Mouse (Mus musculus) T-cell, adult 2 months (primary cell): Measurements from ENCODE around the gene Senp3.

Experiments
- DNase-seq: peaks from one replicate; pipeline ENCODE4 v3.0.0; 2022; ENCODE audit warnings: low spot score

Senp3 gene

GRCm38 (mm10) chr11:69680136-69680855 is 1.6 kb downstream of the Senp3 start:
- no peak for DNase-seq

GRCm38 (mm10) chr11:69679144-69679543 is 2.7 kb downstream of the Senp3 start:
- DNase-seq: no peak

- peak; percentile 100 for DNase-seq
Observed at GRCm38 (mm10) chr11:69672211-69672706, 9.6 kb downstream of the Senp3 start, which contains the start of gene Eif4a1. Gene Eif4a1 (minus strand): TSS chr11:69672423.

GRCm38 (mm10) chr11:69671726-69672124 is 10.2 kb downstream of the Senp3 start:
- no peak for DNase-seq

- peak; percentile 98 for DNase-seq
Observed at GRCm38 (mm10) chr11:69670786-69671725, 10.8 kb downstream of the Senp3 start.

- DNase-seq: no peak
Observed at GRCm38 (mm10) chr11:69666665-69667005, 15.2 kb downstream of the Senp3 start.

GRCm38 (mm10) chr11:69665961-69666664 is 15.8 kb downstream of the Senp3 start, which contains the start of gene Cd68:
Gene Cd68 (minus strand): TSS chr11:69666153.
- DNase-seq: peak; percentile 62

- no peak for DNase-seq
Observed at GRCm38 (mm10) chr11:69665457-69665960, 16.4 kb downstream of the Senp3 start.

- DNase-seq: no peak
Observed at GRCm38 (mm10) chr11:69664841-69665240, 17.0 kb downstream of the Senp3 start.

GRCm38 (mm10) chr11:69663795-69664194 is 18.1 kb downstream of the Senp3 start:
- no peak for DNase-seq

- DNase-seq: no peak
Observed at GRCm38 (mm10) chr11:69662967-69663671, 18.8 kb downstream of the Senp3 start.

- peak; percentile 97 for DNase-seq
Observed at GRCm38 (mm10) chr11:69662213-69662966, 19.5 kb downstream of the Senp3 start, which contains the start of gene Mpdu1. Gene Mpdu1 (minus strand): TSS chr11:69662642.

- no peak for DNase-seq
Observed at GRCm38 (mm10) chr11:69661221-69661881, 20.5 kb downstream of the Senp3 start.

- no peak for DNase-seq
Observed at GRCm38 (mm10) chr11:69657462-69657881, 24.4 kb downstream of the Senp3 start.

GRCm38 (mm10) chr11:69656617-69657461 is 25.0 kb downstream of the Senp3 start:
- peak; percentile 56 for DNase-seq

GRCm38 (mm10) chr11:69656065-69656455 is 25.8 kb downstream of the Senp3 start:
- no peak for DNase-seq

GRCm38 (mm10) chr11:69655264-69656064 is 26.4 kb downstream of the Senp3 start, which contains the start of gene Sox15:
Gene Sox15 (plus strand): TSS chr11:69655314.
- DNase-seq: no peak

GRCm38 (mm10) chr11:69654760-69655159 is 27.1 kb downstream of the Senp3 start:
- DNase-seq: no peak
